Mouse (Mus musculus): Measurements from ENCODE around the gene Hoxa4.

DNA sequence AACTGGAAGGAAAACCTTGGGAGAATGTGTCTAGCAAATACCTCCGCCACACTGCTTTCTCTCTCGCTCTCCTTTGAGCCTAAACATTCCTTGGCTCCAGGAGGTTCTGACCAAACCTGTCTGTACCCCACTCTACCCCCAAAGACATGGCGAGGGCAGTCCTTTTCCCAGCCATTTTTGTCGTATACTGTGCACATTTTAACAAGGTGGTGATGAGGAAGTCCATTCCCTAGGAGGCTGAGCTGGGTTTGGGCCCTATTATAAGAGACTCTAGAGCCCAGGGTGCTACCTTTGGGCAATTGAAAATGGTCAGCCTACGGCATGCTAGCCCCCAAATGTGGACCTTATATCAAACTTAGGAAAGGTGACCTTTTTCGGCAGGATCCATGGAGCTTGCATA lies 44.3 kb upstream of the Hoxa4 start:
- TF ChIP-seq CTCF (IDR thresholded peaks at IDR 0.05; ENCODE audit: extremely low read depth, insufficient read depth, low read length) (no peak), POLR2A (IDR thresholded peaks at IDR 0.05; ENCODE audit: extremely low read depth, insufficient read depth, low read length) (no peak)
